Mouse (Mus musculus): ENCODE data around the gene Abcb11.

DNA sequence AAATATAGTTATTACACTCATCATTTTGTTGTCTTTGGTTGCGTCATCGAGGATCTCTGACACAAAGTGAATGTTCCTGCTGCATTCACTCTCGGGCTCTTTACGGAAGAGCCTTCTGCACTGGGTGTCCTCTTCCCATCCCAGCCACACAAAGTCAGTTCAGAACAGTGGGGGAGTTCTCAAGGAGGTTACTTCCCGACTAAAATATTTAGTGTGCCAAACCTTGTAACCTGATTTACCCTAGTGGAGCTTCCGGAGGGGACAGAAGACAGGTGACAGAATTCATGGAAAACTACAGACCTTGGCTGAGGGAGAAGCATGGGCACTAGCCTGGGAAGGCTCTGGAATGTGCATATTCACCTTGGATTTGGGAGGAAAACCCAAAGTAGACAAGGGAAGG lies 910 bp downstream of the Abcb11 start:
- no peak for TF ChIP-seq EP300 (IDR thresholded peaks at IDR 0.05; ENCODE audit: low read length)
- no peak for TF ChIP-seq JUND (conservative IDR thresholded peaks at IDR 0.05; ENCODE audit: low read depth, low read length)
- no peak for TF ChIP-seq MAFK (IDR thresholded peaks at IDR 0.05; ENCODE audit: insufficient replicate concordance, low read length)
- no peak for TF ChIP-seq POLR2A (IDR thresholded peaks at IDR 0.05; ENCODE audit: low read depth, low read length)
